Mouse (Mus musculus) NIH3T3 (cell line): ENCODE measurements at regions not wholly inside any gene's neighbourhood (a gene's known extent, or its start where the extent isn't known, plus 50 kb on each side); places are given as distances from the start of the nearest gene placed in this dataset.
A peak's percentile ranks its signal among the peaks of the same experiment; 100 is the strongest.

Experiments
- DNase-seq: peaks from one replicate; pipeline ENCODE4 v3.0.0-alpha.2; 2012; ENCODE audit warnings: low read depth

- no peak for DNase-seq
Observed at GRCm38 (mm10) chr1:129219098-129219497, 54.0 kb upstream of the Thsd7b start.

GRCm38 (mm10) chr1:129208806-129209205 lies 64.3 kb upstream of the Thsd7b start:
- no peak for DNase-seq

- DNase-seq: no peak
Observed at GRCm38 (mm10) chr1:129208406-129208805, 64.7 kb upstream of the Thsd7b start.

- no peak for DNase-seq
Observed at GRCm38 (mm10) chr1:129207674-129208073, 65.4 kb upstream of the Thsd7b start.

- DNase-seq: no peak
Observed at GRCm38 (mm10) chr1:129180174-129180759, 92.8 kb upstream of the Thsd7b start.

GRCm38 (mm10) chr1:129169936-129170335 lies 103.2 kb upstream of the Thsd7b start:
- no peak for DNase-seq

GRCm38 (mm10) chr1:129150643-129151042 lies 122.5 kb upstream of the Thsd7b start:
- DNase-seq: no peak

GRCm38 (mm10) chr1:129148733-129149388 lies 124.2 kb upstream of the Thsd7b start:
- no peak for DNase-seq

- no peak for DNase-seq
Observed at GRCm38 (mm10) chr1:129146395-129147094, 126.6 kb upstream of the Thsd7b start.

GRCm38 (mm10) chr1:129138783-129139182 lies 134.3 kb upstream of the Thsd7b start:
- no peak for DNase-seq

GRCm38 (mm10) chr1:129106961-129107557 lies 166.0 kb upstream of the Thsd7b start:
- DNase-seq: no peak

GRCm38 (mm10) chr1:129100997-129101396 lies 172.1 kb upstream of the Thsd7b start:
- DNase-seq: no peak

- DNase-seq: peak; percentile 6
Observed at GRCm38 (mm10) chr1:129078274-129078673, 194.8 kb upstream of the Thsd7b start.

- DNase-seq: no peak
Observed at GRCm38 (mm10) chr1:129057182-129057581, 215.9 kb upstream of the Thsd7b start.

GRCm38 (mm10) chr1:129055252-129055651 lies 217.8 kb upstream of the Thsd7b start:
- DNase-seq: peak; percentile 5

GRCm38 (mm10) chr1:129033707-129034106 lies 239.4 kb upstream of the Thsd7b start:
- no peak for DNase-seq

- DNase-seq: no peak
Observed at GRCm38 (mm10) chr1:129005899-129006298, 267.2 kb upstream of the Thsd7b start.

- DNase-seq: no peak
Observed at GRCm38 (mm10) chr1:129002286-129002685, 270.8 kb upstream of the Thsd7b start.

- DNase-seq: no peak
Observed at GRCm38 (mm10) chr1:129001766-129002165, 271.3 kb upstream of the Thsd7b start.

GRCm38 (mm10) chr1:128999741-129000517 lies 273.2 kb upstream of the Thsd7b start:
- DNase-seq: no peak

GRCm38 (mm10) chr1:128994655-128995054 lies 278.4 kb upstream of the Thsd7b start:
- DNase-seq: no peak

GRCm38 (mm10) chr1:128983411-128983810 lies 289.7 kb upstream of the Thsd7b start:
- DNase-seq: no peak
